ENCODE assay signal across 16 mouse cellular contexts in genomic region chr4:121009151-121009550, GRCm38 (mm10). TPM values are rescaled to one million over a fixed set of nuclear protein-coding genes. Genes with fewer than 3 reads are reported as not detected.
DNase-seq lines count a peak whose midpoint lies in the region; ATAC-seq lines count a peak whose summit lies in the region.
"Had no signal": no experiment of that assay in that cellular context is flagged by ENCODE, and none has a peak within 500 bp of the region (broad histone marks: within the 10 kb centered on the region; RNA-seq: fewer than 3 reads in every experiment).

No protein-coding gene starts in this region.

- H3K27ac ChIP-seq in hindbrain, embryonic 14.5 days = no peak overlapping the region
- no peak overlapping the region for H3K27ac ChIP-seq in hindbrain, embryonic 16.5 days (ENCODE audit: low read depth, low read length)
- H3K27ac ChIP-seq in macrophage = peak overlapping the region; percentile 80
- H3K27ac ChIP-seq: forebrain, embryonic 10.5 days; heart, embryonic 15.5 days; intestine, embryonic 15.5 days; kidney, postnatal 0 days had no signal

- H3K4me3 ChIP-seq in hindbrain, embryonic 14.5 days (replicated peaks; ENCODE audit: low read length) = no peak overlapping the region
- no peak overlapping the region for H3K4me3 ChIP-seq in hindbrain, embryonic 16.5 days (ENCODE audit: low read length)
- no peak overlapping the region for H3K4me3 ChIP-seq in macrophage (ENCODE audit: inconsistent target)
- H3K4me3 ChIP-seq: forebrain, embryonic 10.5 days; heart, embryonic 15.5 days; intestine, embryonic 15.5 days had no signal

- no peaks in the 10 kb centered on the region for H3K36me3 ChIP-seq in hindbrain, embryonic 14.5 days (replicated peaks; ENCODE audit: control insufficient read depth, insufficient read depth)
- no peaks in the 10 kb centered on the region for H3K36me3 ChIP-seq in hindbrain, embryonic 16.5 days (ENCODE audit: control insufficient read depth, insufficient read depth, low read length)
- no peaks in the 10 kb centered on the region for H3K36me3 ChIP-seq in macrophage (ENCODE audit: inconsistent target)
- H3K36me3 ChIP-seq: forebrain, embryonic 10.5 days; heart, embryonic 15.5 days; intestine, embryonic 15.5 days had no signal

- H3K9me3 ChIP-seq in hindbrain, embryonic 14.5 days (ENCODE audit: control insufficient read depth, low read length) = no peaks in the 10 kb centered on the region
- H3K9me3 ChIP-seq in hindbrain, embryonic 16.5 days (ENCODE audit: control insufficient read depth, low read length) = no peaks in the 10 kb centered on the region
- H3K9me3 ChIP-seq: forebrain, embryonic 10.5 days; heart, embryonic 15.5 days; intestine, embryonic 15.5 days had no signal

- peaks cover 94% of the 10 kb centered on the region for H3K79me2 ChIP-seq in macrophage (ENCODE audit: inconsistent target)

- H3K27me3 ChIP-seq in hindbrain, embryonic 14.5 days (ENCODE audit: control insufficient read depth, insufficient read depth, low read length) = no peaks in the 10 kb centered on the region
- no peaks in the 10 kb centered on the region for H3K27me3 ChIP-seq in hindbrain, embryonic 16.5 days (replicated peaks; ENCODE audit: control insufficient read depth, insufficient read depth, low read length)
- H3K27me3 ChIP-seq: heart, embryonic 15.5 days; intestine, embryonic 15.5 days had no signal

- WGBS in hindbrain, embryonic 14.5 days = 87% methylated on average over 5 of the region's 5 CpGs
- WGBS in hindbrain, embryonic 16.5 days = 82% methylated on average over 5 of the region's 5 CpGs
- WGBS in macrophage (ENCODE audit: missing documents) = 14% methylated on average over 5 of the region's 5 CpGs

- H3K4me2 ChIP-seq in hindbrain, embryonic 14.5 days (replicated peaks) = no peak overlapping the region
- H3K4me2 ChIP-seq in hindbrain, embryonic 16.5 days (ENCODE audit: low read length) = no peak overlapping the region
- H3K4me2 ChIP-seq: heart, embryonic 15.5 days; intestine, embryonic 15.5 days had no signal

- DNase-seq in hindbrain, embryonic 14.5 days (ENCODE audit: low spot score) = no peak
- DNase-seq in right cerebral cortex, adult 18-20 months = peak; percentile 40
- DNase-seq in right cerebral cortex, postnatal 4 days = no peak
- DNase-seq in natural killer cell, adult 2 months (ENCODE audit: low spot score in 2 of 2) = no peak
- no peak for DNase-seq in cerebellum, postnatal 25 days
- no peak for DNase-seq in thymus, postnatal 25 days
- DNase-seq: cerebellum, adult 11 months; heart, adult 18-20 months; left cerebral cortex, postnatal 4 days had no signal

- H3K4me1 ChIP-seq in hindbrain, embryonic 14.5 days (replicated peaks; ENCODE audit: control insufficient read depth, insufficient read depth, low read length) = peaks cover 9% of the 10 kb centered on the region
- peaks cover 2% of the 10 kb centered on the region for H3K4me1 ChIP-seq in hindbrain, embryonic 16.5 days (ENCODE audit: control insufficient read depth, insufficient read depth, low read depth, low read length)
- H3K4me1 ChIP-seq: intestine, embryonic 15.5 days had no signal

- 0 out of 2 replicates have a peak, but pooled peaks have one; percentile 22 for ATAC-seq in hindbrain, embryonic 14.5 days (ENCODE audit: low FRiP score)
- ATAC-seq in hindbrain, embryonic 16.5 days = no peak

- H3K9ac ChIP-seq in hindbrain, embryonic 14.5 days = no peak overlapping the region
- no peak overlapping the region for H3K9ac ChIP-seq in hindbrain, embryonic 16.5 days (ENCODE audit: low read depth, low read length)
- H3K9ac ChIP-seq: heart, embryonic 15.5 days; intestine, embryonic 15.5 days had no signal

RNA-seq across cellular contexts. Expression of gene Smap2, which starts 7.9 kb away (rescaled TPM):
- polyA plus RNA-seq in hindbrain, embryonic 14.5 days (2014; fragmentation: Nextera tagmentation; extraction: Ambion mirVana) = 57.3 and 61.4 TPM in 2 replicates
- 40.9 and 42.3 TPM in 2 replicates for polyA plus RNA-seq in hindbrain, embryonic 16.5 days (2015; fragmentation: Nextera tagmentation; extraction: Ambion mirVana)
- 100 to 1,000 TPM in 3 of 26 experiments, 10 to 100 TPM in 23; 27.4 to 135 (median 65.5) TPM for total RNA-seq in macrophage (2018; cell fraction: chromatin; rRNA removed)
- 100 to 1,000 TPM in 10 of 26 experiments, 10 to 100 TPM in 16; 68.1 to 129 (median 92.1) TPM for total RNA-seq in macrophage (2018; cell fraction: cytosol; rRNA removed)
- 100 to 1,000 TPM in 1 of 26 experiments, 10 to 100 TPM in 25; 49.3 to 106 (median 71.6) TPM for total RNA-seq in macrophage (2018; cell fraction: nucleus; rRNA removed)
- polyA plus RNA-seq in macrophage (2018) = 87.2 to 154 TPM (median 91.9 TPM) in 3 replicates

RNA-seq across cellular contexts. Expression of gene Col9a2, which starts 30.0 kb away (rescaled TPM):
- 17.0 and 17.1 TPM in 2 replicates for polyA plus RNA-seq in hindbrain, embryonic 14.5 days (2014; fragmentation: Nextera tagmentation; extraction: Ambion mirVana)
- polyA plus RNA-seq in hindbrain, embryonic 16.5 days (2015; fragmentation: Nextera tagmentation; extraction: Ambion mirVana) = 15.4 and 19.3 TPM in 2 replicates
- total RNA-seq in macrophage (2018; cell fraction: chromatin; rRNA removed) = under 1 TPM in 2 of 26 experiments, not detected in 24; 0.16 to 0.35 TPM
- under 1 TPM in 2 of 26 experiments, not detected in 24; 0.14 to 0.17 TPM for total RNA-seq in macrophage (2018; cell fraction: cytosol; rRNA removed)
- not detected for total RNA-seq in macrophage (2018; cell fraction: nucleus; rRNA removed)
- polyA plus RNA-seq in macrophage (2018) = 0.04 TPM in 1 of 3 replicates, not detected in the others
- total RNA-seq: megakaryocyte-erythroid progenitor cell, adult 5-6 weeks had no signal

RNA-seq across cellular contexts. Expression of gene Zfp69, which starts 57.7 kb away (rescaled TPM):
- polyA plus RNA-seq in hindbrain, embryonic 14.5 days (2014; fragmentation: Nextera tagmentation; extraction: Ambion mirVana) = 5.4 and 6.0 TPM in 2 replicates
- polyA plus RNA-seq in hindbrain, embryonic 16.5 days (2015; fragmentation: Nextera tagmentation; extraction: Ambion mirVana) = 6.1 and 6.3 TPM in 2 replicates
- 10 to 100 TPM in 2 of 26 experiments, 1 to 10 TPM in 23, under 1 TPM in 1; 0.50 to 18.3 (median 3.5) TPM for total RNA-seq in macrophage (2018; cell fraction: chromatin; rRNA removed)
- total RNA-seq in macrophage (2018; cell fraction: cytosol; rRNA removed) = under 1 TPM in 25 of 26 experiments, not detected in 1; 0.10 to 0.90 (median 0.40) TPM
- total RNA-seq in macrophage (2018; cell fraction: nucleus; rRNA removed) = 1 to 10 TPM in 24 of 26 experiments, under 1 TPM in 2; 0.32 to 9.3 (median 2.2) TPM
- 0.46 to 0.93 TPM (median 0.59 TPM) in 3 replicates for polyA plus RNA-seq in macrophage (2018)

Comparison
In these comparisons a context has a peak if more than half of its experiments do, and no peak if none do; other contexts are left out.
1. RNA of gene Col9a2, which starts 30.0 kb away (polyA plus RNA-seq): 17.0 to 17.1 TPM in hindbrain, embryonic 14.5 days and 15.4 to 19.3 TPM in hindbrain, embryonic 16.5 days; 0.04 TPM in macrophage; every median in the first group is over 10 times any median in the second.